Mouse (Mus musculus) megakaryocyte-erythroid progenitor cell, adult 5-6 weeks (primary cell): Measurements from ENCODE around the gene Siglecg. TPM values are rescaled to one million over a fixed set of nuclear protein-coding genes. Genes with fewer than 3 reads are reported as not detected.

Source experiments
- ATAC-seq: replicated peaks from 2 replicates; pipeline ENCODE4 v1.8.0; 2016; ENCODE audit warnings: mild to moderate bottlenecking, inconsistent platforms; ENCODE audit not compliant: severe bottlenecking, poor library complexity, low FRiP score, low TSS enrichment
- total RNA-seq, 2 experiments: library from RNA; stranded (forward) in 1 of 2; stranded (reverse) in 1 of 2; fragments of 200-1000, 215-1000 nt in 1 of 2; fragments of >200 nt in 1 of 2; fragmentation: Nextera tagmentation in 1 of 2; gene quantifications; 2 replicates each; pipeline ENCODE4 v1.2.3; 2014 to 2017

Gene Siglecg
- total RNA-seq, 2 experiments from 2014 or later, result 4.4 TPM; not detected in 1

GRCm38 (mm10) chr7:43438611-43439010, 30.6 kb downstream of the Siglecg start:
- ATAC-seq, result no peak

DNA sequence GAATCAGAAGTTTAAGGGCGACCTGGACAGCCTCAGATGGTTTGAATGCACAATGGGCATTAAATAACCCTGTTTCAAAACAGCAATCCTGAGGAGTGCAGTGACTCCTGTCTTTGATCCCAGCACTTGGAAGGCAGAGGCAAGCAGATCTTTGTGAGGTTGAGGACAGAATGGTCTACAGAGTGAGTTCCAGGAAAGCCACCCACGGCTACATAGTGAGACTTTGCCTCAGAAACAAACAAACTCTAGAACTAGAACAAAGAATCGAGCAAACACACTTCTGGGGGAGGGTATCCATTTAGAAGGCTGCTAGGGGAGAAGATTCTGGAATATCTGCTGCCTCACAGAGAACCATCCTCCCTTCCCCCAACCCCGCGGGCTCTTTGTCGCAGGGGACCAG, 32.5 kb downstream of the Siglecg start, which contains the start of gene Cldnd2:
Cldnd2 (plus strand) TSS at position 301 of the 400 bp plus-strand sequence.
- no peak for ATAC-seq

- no peak for ATAC-seq
Observed at GRCm38 (mm10) chr7:43441071-43441470, 33.1 kb downstream of the Siglecg start.

- no peak for ATAC-seq
Observed at GRCm38 (mm10) chr7:43442684-43443083, 34.7 kb downstream of the Siglecg start.

- ATAC-seq, result peak; percentile 81
Observed at GRCm38 (mm10) chr7:43443126-43443916, 35.3 kb downstream of the Siglecg start.

DNA sequence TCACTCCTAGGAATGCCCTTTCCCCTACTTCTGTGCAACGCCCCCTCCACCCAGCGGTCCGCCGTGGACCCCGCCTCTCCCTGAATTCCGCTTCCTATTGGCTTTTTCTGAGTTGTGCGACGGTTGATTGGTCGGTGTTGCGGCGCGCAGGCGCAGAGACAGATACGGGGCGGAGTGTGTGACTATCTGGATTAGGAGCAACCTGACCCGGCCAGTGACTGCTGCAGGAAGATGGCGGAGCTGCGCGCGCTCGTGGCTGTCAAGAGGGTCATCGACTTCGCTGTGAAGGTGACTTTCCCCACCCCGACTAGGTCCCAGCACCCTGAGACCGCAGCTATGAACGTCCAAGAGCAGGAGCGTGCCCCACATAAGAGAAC, 35.9 kb downstream of the Siglecg start, which contains the start of the genes Etfb and Gm45233:
Etfb (plus strand) TSS at position 167 of the 377 bp plus-strand sequence.
Gm45233 (plus strand) TSS at position 212 of the 377 bp plus-strand sequence.
- peak; percentile 92 for ATAC-seq

DNA sequence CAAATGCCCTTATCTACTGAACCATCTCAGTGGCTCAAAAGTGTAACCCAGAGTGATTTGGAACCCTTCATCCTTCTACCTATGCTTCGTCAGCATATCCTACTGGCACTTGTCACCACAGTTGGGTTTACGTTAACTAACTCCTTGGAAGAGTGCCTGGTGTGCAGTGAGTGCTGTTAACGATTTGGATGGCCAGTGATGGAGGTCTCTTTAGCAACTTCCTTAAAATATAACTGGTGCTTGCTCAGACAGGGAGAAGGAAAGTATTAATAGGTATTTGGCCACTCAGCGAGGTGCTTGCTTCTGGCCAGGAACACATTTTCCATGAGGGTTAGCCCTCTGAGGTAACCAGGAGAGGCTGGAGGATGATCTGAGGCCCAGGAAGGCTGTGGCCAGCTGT, 39.8 kb downstream of the Siglecg start:
- no peak for ATAC-seq

- no peak for ATAC-seq
Observed at GRCm38 (mm10) chr7:43448246-43448645, 40.2 kb downstream of the Siglecg start.

- no peak for ATAC-seq
Observed at GRCm38 (mm10) chr7:43449811-43450210, 41.8 kb downstream of the Siglecg start.

DNA sequence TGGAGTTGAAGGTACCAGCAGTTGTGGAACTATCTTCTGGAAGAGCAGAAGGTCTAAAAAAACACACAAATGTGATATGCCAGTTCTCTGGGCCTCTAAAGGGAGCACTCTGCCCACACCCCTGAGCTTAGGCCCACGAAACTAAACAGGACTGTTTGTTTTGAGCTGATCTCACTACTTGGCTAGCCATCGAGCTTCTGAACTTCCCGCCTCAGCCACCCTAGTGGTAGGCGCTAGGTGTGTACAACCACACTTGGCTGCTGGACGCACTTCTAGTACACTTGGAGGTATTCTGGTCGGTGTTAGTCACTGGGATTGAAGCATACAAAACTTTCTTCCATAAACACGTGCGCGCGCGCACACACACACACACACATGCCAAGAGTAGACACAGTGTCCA, 43.7 kb downstream of the Siglecg start:
- ATAC-seq, result no peak

- peak; percentile 85 for ATAC-seq
Observed at GRCm38 (mm10) chr7:43452609-43453008, 44.6 kb downstream of the Siglecg start.

- ATAC-seq, result peak; percentile 19; the same call in 1 of the 2 replicates
Observed at GRCm38 (mm10) chr7:43453599-43454355, 45.8 kb downstream of the Siglecg start.

- no peak for ATAC-seq
Observed at GRCm38 (mm10) chr7:43454371-43454770, 46.4 kb downstream of the Siglecg start.

DNA sequence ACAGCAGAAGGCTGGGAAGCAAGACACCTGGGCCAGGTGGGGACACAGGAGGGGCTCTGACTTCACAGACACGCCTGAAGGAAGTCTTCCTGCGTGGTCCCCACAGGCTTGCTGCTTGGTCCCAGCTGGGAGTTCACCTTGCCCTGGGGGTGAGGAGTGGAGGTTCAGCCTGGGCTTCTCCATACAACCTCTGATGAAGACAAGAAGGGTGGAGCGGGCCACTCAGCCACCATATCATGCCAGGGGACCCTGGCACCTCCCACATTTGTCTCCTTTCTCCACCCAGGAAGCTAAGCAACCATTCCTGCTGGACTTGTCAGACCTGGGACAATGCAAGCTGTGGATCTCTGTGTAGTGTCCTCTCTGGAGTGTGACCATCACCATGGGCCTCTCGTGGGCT, 54.8 kb downstream of the Siglecg start, which contains the start of gene Vsig10l:
Vsig10l (plus strand) TSS at position 301 of the 400 bp plus-strand sequence.
- no peak for ATAC-seq

GRCm38 (mm10) chr7:43463976-43464375, 56.0 kb downstream of the Siglecg start:
- ATAC-seq, result no peak

GRCm38 (mm10) chr7:43464864-43465343, 56.9 kb downstream of the Siglecg start:
- no peak for ATAC-seq

- ATAC-seq, result peak; percentile 85
Observed at GRCm38 (mm10) chr7:43465344-43466098, 57.5 kb downstream of the Siglecg start.

- ATAC-seq, result peak; percentile 74
Observed at GRCm38 (mm10) chr7:43466099-43466694, 58.2 kb downstream of the Siglecg start.
